Mouse (Mus musculus) heart, embryonic 12.5 days (tissue): ENCODE data around the gene Gdf10. TPM values are rescaled to one million over a fixed set of nuclear protein-coding genes. Genes with fewer than 3 reads are reported as not detected.

ENCODE experiments used
- ATAC-seq: fragments of 200-750 bp; cut with Nextera tagmentation; 2 replicates; pipeline ENCODE4 v1.8.0; 2017; ENCODE audit warnings: moderate TSS enrichment, moderate library complexity; ENCODE audit not compliant: insufficient number of reproducible peaks, low FRiP score
- H3K27ac ChIP-seq: fragments of 300-500 bp; sonication (generic); 2 replicates; pipeline ENCODE4 v1.5.1; 2016; ENCODE audit warnings: mild to moderate bottlenecking, moderate library complexity; ENCODE audit not compliant: poor library complexity, severe bottlenecking
- H3K27me3 ChIP-seq: fragments of 300-500 bp; sonication (generic); replicated peaks from 2 replicates; pipeline ENCODE4 v1.6.1; 2016; ENCODE audit warnings: mild to moderate bottlenecking, moderate library complexity
- H3K36me3 ChIP-seq: fragments of 300-500 bp; sonication (generic); 2 replicates; pipeline ENCODE4 v1.6.1; 2016; ENCODE audit warnings: mild to moderate bottlenecking, moderate library complexity
- H3K4me1 ChIP-seq: fragments of 300-500 bp; sonication (generic); replicated peaks from 2 replicates; pipeline ENCODE4 v1.6.1; 2016; ENCODE audit warnings: mild to moderate bottlenecking
- H3K4me2 ChIP-seq: fragments of 300-500 bp; sonication (generic); 2 replicates; pipeline ENCODE4 v1.6.1; 2016; ENCODE audit warnings: mild to moderate bottlenecking, moderate library complexity
- H3K4me3 ChIP-seq: fragments of 300-500 bp; sonication (generic); 2 replicates; pipeline ENCODE4 v1.5.1; 2016; ENCODE audit warnings: mild to moderate bottlenecking
- H3K9ac ChIP-seq: fragments of 300-500 bp; sonication (generic); 2 replicates; pipeline ENCODE4 v1.6.1; 2016; ENCODE audit warnings: mild to moderate bottlenecking, moderate library complexity
- H3K9me3 ChIP-seq: fragments of 300-500 bp; sonication (generic); replicated peaks from 2 replicates; pipeline ENCODE4 v1.6.1; 2016; ENCODE audit warnings: mild to moderate bottlenecking, moderate library complexity
- WGBS: fragments of 180-500 bp; shearing (Covaris S2); methylation state at CpG from one replicate; pipeline ENCODE4 v1.1.7; 2016; 5-methylcytosine and 5-hydroxymethylcytosine counted together
- polyA plus RNA-seq: library from polyadenylated mRNA; unstranded; fragments of >200 nt; fragmentation: Nextera tagmentation; extraction: Ambion mirVana; gene quantifications from 2 replicates; pipeline ENCODE4 v1.2.1, GENCODE M21; 2016

Gdf10 gene
- polyA plus RNA-seq, 1 experiment from 2014 or later: 1.3 TPM

DNA sequence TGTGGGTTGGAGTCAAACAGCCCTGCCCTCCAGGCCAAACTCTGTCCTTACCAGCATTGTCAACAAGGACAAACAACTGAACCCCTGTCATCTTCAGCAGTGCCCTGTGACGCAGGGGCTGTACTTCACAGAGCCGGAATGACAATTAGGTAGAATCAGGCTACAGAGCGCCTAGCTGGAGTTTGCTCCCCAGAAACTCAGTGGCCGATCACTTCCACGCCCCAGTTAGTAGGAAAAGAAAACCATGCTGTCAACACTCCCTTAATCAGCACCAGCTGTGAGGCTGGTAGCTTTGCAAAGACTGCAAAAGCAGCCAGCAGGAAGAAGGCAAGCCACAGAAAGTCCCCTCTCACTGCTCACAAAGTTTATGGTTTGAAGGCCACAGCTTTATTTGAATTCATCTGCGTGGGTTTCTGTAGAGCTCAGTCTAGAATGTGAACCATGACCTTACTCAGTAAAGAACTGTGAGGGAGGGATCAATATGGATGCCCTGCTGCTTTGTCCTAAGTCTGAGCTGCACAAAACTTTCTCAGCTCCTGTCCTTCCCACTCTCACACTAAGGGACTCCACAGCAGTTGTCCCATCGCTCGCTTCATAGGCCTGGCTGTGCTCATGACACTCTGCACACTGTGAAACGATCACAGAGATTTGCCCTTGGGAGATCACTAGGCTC is 26.6 kb upstream of the Gdf10 start:
- Histone ChIP-seq H3K27me3 (peaks cover 15% of the 10 kb centered on the region; the same call in 1 of the 2 replicates), H3K4me3 (no peak overlapping the region), H3K27ac (no peak overlapping the region), H3K9me3 (no peaks in the 10 kb centered on the region), H3K4me2 (no peak overlapping the region), H3K4me1 (peaks cover 14% of the 10 kb centered on the region), H3K36me3 (no peaks in the 10 kb centered on the region), H3K9ac (no peak overlapping the region)
- ATAC-seq: no peak
- WGBS: 19% methylated on average over 9 of the region's 9 CpGs

DNA sequence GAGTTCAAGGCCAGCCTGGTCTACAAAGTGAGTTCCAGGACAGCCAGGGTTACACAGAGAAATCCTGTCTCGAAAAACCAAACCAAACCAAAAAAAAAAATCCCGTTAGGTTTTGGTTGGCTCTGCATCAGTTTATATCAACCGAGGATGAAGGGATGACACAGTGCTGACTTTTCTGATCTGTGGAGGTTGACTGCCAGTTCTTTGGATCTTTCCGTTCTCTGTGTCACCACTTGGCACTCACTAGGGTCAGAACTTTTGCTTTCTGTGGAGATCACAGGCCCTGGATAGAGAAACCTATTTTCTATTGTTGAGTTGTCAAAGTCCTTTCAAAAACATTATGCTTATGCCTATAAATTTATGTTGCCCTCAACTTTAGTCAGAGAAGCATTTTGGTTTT is 20.6 kb upstream of the Gdf10 start:
- no peak overlapping the region for H3K4me2 ChIP-seq
- ATAC-seq: no peak
- no peaks in the 10 kb centered on the region for H3K36me3 ChIP-seq
- WGBS: 80% methylated on average over 4 of the region's 4 CpGs
- H3K27ac ChIP-seq: no peak overlapping the region
- no peaks in the 10 kb centered on the region for H3K9me3 ChIP-seq
- 0 out of 2 replicates have a peak, but pooled peaks cover 12% of the 10 kb centered on the region for H3K27me3 ChIP-seq
- no peak overlapping the region for H3K9ac ChIP-seq
- no peak overlapping the region for H3K4me3 ChIP-seq
- H3K4me1 ChIP-seq: 0 out of 2 replicates have a peak, but pooled peaks cover under 1% of the 10 kb centered on the region

DNA sequence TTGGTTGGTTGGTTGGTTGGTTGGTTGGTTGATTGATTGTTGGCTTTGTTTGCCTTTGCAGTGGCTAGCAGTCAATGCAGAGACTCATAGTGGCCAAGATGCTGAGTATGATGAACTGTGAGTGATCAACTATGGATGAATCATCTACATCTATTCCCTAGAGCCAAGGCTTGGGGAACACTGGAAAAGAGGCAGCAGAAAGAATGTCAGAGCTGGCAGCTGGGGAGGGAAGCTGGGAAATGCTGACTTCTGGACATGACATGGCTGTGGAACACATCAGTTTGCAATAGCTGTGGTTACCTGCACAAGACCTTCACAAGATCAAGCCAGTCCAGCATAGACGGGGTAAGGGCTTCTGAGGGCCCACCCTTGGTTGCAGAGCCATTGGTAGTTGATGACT is 20.2 kb upstream of the Gdf10 start:
- H3K27me3 ChIP-seq: 0 out of 2 replicates have a peak, but pooled peaks cover 12% of the 10 kb centered on the region
- H3K4me2 ChIP-seq: no peak overlapping the region
- no peak for ATAC-seq
- H3K27ac ChIP-seq: no peak overlapping the region
- H3K36me3 ChIP-seq: no peaks in the 10 kb centered on the region
- 71% methylated on average over 1 of the region's 1 CpGs for WGBS
- no peaks in the 10 kb centered on the region for H3K9me3 ChIP-seq
- no peak overlapping the region for H3K4me3 ChIP-seq
- H3K4me1 ChIP-seq: peaks cover 4% of the 10 kb centered on the region; the same call in 1 of the 2 replicates
- no peak overlapping the region for H3K9ac ChIP-seq

DNA sequence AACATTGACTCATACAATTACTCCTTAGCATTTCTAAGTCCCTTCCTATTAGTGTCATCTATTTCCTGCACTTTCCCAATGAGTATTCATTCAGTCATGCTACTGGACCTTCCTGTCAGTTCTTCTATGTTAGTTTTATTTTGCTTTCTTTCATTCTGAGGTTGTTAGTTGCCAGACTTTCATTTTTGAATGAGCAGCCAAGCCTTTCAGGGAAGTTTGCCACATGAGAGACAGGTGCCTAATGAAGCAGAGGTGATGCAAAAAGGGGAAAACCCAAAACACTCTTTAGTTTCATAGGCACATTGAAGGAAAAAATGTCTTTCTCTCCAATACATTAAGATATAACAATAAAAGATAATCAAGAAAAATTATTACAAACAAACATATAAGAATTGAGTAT is 18.5 kb upstream of the Gdf10 start:
- Histone ChIP-seq H3K27ac (no peak overlapping the region), H3K9ac (no peak overlapping the region), H3K4me2 (no peak overlapping the region), H3K4me1 (peaks cover 6% of the 10 kb centered on the region; the same call in 1 of the 2 replicates), H3K27me3 (peaks cover 12% of the 10 kb centered on the region; the same call in 1 of the 2 replicates), H3K9me3 (no peaks in the 10 kb centered on the region), H3K36me3 (no peaks in the 10 kb centered on the region), H3K4me3 (no peak overlapping the region)
- ATAC-seq: no peak

DNA sequence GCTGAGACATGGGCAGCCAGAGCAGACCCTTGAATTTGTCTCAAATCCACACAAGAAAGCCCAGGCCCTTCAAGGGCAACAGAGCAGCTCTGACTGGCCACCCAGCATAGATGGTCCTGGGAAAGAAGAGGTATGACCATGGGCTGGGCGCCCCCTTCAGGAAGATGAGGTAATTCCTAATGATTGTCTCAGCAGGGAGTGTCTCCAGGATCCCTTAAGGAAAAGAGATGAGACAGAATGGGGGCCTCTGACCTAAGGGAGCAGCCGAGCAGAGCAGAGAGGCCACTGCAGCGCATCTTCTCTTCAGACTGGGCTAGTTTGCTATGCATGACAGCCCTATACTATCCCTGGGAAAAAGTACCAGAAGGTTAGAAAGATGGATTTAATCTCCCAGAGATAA is 9.7 kb upstream of the Gdf10 start:
- no peak overlapping the region for H3K9ac ChIP-seq
- peaks cover 32% of the 10 kb centered on the region for H3K27me3 ChIP-seq
- no peaks in the 10 kb centered on the region for H3K4me1 ChIP-seq
- H3K36me3 ChIP-seq: no peaks in the 10 kb centered on the region
- H3K9me3 ChIP-seq: no peaks in the 10 kb centered on the region
- H3K4me3 ChIP-seq: no peak overlapping the region
- H3K4me2 ChIP-seq: no peak overlapping the region
- WGBS: 20% methylated on average over 3 of the region's 3 CpGs
- ATAC-seq: no peak
- H3K27ac ChIP-seq: no peak overlapping the region

DNA sequence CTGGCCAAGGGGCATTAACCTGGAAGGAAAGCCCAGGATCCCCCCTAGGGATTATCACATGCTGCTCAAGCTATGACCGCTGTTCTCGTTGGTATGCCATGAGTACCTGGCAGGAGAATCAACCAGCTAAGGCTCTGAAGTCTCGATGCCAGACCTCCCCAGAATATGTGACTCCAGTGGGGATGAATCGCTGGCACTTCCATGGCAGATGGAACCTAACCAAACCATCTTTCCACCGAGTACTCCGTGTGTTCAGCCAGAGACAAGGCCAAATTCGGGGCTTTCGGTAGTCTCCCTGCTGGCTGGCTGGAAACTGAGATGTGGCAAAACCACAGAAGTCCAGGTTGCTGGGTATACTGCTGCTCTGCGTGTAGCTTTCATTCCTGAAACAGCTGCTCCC is 9.2 kb upstream of the Gdf10 start:
- H3K4me1 ChIP-seq: no peaks in the 10 kb centered on the region
- H3K9ac ChIP-seq: no peak overlapping the region
- H3K36me3 ChIP-seq: no peaks in the 10 kb centered on the region
- no peak overlapping the region for H3K27ac ChIP-seq
- ATAC-seq: no peak
- H3K4me2 ChIP-seq: no peak overlapping the region
- H3K4me3 ChIP-seq: no peak overlapping the region
- WGBS: 81% methylated on average over 9 of the region's 9 CpGs
- H3K27me3 ChIP-seq: peaks cover 33% of the 10 kb centered on the region
- H3K9me3 ChIP-seq: no peaks in the 10 kb centered on the region

DNA sequence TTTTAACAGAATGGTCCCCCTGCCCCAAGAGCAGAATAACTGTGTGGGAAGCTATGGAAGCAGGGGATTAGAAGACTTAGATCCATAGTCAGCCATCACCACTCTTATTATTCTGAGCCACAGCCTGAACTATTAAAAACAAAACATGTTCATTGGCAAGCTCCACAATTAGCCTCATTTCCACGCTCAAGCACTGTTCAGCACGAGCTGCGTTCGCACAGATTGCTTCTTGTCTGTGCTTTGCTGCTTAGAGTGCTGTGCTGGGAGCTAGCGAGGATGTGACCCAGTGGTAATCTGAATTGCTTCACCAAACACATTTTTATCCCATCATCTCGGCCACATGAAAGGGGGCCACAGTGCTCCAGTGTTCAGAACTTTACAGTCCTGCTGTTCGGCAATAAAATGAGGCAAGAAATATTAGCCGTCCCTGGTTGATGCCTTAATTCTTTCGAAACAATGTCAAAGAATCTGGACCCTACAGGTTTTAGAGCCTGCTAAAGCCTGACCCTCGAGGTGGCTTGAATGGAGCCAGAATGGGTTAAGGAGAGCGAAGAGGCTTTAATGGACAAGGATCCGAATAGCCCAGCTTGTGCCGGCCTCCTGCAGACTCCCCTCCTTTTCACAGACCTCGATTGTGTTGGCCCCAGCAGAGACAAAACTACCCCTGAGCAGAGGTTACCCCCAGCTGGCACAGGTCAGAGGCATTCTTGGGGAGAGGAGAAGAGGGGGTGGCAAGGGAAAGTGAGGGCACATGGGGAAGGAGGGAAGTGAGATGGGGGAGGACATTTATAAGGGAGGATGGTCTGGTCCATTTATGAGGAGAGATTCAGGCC is 2.4 kb upstream of the Gdf10 start:
- 57% methylated on average over 14 of the region's 14 CpGs for WGBS
- ATAC-seq: no peak
- H3K36me3 ChIP-seq: no peaks in the 10 kb centered on the region
- H3K9me3 ChIP-seq: no peaks in the 10 kb centered on the region
- H3K27ac ChIP-seq: no peak overlapping the region
- H3K9ac ChIP-seq: no peak overlapping the region
- peaks cover 82% of the 10 kb centered on the region for H3K27me3 ChIP-seq
- no peak overlapping the region for H3K4me2 ChIP-seq
- 0 out of 2 replicates have a peak, but pooled peaks cover 4% of the 10 kb centered on the region for H3K4me1 ChIP-seq
- no peak overlapping the region for H3K4me3 ChIP-seq

DNA sequence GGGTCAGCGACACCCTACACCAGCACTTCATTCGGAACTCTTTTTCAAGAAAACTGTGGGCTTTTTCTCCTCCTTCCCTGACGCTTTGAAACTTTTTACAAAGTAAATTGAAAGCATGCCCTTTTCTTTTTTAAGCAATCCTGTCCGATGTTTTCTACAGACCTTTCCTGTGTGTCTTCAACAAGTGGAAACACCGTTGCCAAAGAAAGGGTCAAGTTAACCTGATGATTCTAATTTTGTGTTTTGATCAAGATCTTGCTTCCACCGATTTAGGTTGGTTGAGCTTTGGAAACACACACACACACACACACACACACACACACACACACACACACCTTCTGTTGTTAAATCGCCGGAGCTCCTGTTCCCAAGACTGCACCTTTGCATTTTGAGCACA is 618 bp upstream of the Gdf10 start:
- Histone ChIP-seq H3K27me3 (peaks cover 86% of the 10 kb centered on the region), H3K4me3 (peak overlapping the region; percentile 61), H3K36me3 (no peaks in the 10 kb centered on the region), H3K9me3 (no peaks in the 10 kb centered on the region), H3K9ac (peak overlapping the region; percentile 60; the same call in 1 of the 2 replicates), H3K4me1 (0 out of 2 replicates have a peak, but pooled peaks cover 4% of the 10 kb centered on the region), H3K27ac (no peak overlapping the region), H3K4me2 (peak overlapping the region; percentile 98)
- no peak for ATAC-seq
- 18% methylated on average over 8 of the region's 8 CpGs for WGBS

DNA sequence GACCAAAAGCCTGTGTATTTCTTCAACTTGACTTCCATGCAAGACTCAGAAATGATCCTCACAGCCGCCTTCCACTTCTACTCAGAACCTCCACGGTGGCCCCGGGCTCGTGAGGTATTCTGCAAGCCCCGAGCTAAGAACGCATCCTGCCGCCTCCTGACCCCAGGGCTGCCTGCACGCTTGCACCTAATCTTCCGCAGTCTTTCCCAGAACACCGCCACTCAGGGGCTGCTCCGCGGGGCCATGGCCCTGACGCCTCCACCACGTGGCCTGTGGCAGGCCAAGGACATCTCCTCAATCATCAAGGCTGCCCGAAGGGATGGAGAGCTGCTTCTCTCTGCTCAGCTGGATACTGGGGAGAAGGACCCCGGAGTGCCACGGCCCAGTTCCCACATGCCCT is 8.5 kb downstream of the Gdf10 start:
- Histone ChIP-seq H3K4me2 (no peak overlapping the region; the same call in 1 of the 2 replicates), H3K36me3 (no peaks in the 10 kb centered on the region), H3K27ac (no peak overlapping the region), H3K4me3 (no peak overlapping the region), H3K27me3 (peaks cover 85% of the 10 kb centered on the region), H3K9ac (no peak overlapping the region), H3K9me3 (no peaks in the 10 kb centered on the region), H3K4me1 (no peaks in the 10 kb centered on the region)
- ATAC-seq: no peak
- WGBS: 36% methylated on average over 17 of the region's 17 CpGs

DNA sequence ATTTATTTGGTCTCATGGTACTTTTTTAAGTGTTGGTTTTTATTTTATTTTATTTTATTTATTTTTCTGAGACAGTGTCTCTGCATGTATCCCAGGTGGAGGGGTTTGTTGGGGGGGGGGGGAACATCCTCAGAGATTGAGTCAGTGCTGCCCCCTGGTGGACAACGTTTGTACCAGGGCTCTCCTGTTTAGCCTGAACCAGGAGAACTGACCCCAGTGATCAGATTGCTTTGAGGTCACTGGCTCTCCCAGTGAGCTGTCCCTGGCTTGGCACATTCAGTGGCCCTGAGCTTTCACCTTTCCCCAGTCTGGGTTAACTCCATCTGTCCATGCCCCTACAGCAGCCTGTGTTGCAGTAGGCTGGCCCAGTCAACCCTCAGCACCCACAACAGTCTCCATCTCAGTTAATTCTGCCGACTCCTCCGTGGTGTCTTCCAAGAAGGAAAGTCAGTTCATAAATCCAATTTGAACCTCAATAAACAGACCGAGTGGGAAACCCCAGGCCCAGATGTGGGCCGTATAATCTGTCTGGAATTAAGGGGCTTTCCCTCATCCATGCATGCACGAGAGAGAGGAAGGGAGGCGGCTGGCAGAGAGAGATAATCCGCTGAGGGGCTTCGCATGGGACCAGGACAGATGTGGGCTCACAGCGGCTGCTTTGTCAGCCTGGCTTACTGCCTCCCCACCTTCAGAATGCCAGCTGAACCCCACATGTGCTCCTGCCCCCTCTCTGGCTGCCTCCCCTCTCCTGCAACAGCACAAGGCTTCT is 9.7 kb downstream of the Gdf10 start:
- Histone ChIP-seq H3K27me3 (peaks cover 77% of the 10 kb centered on the region), H3K36me3 (no peaks in the 10 kb centered on the region), H3K9ac (no peak overlapping the region), H3K4me1 (no peaks in the 10 kb centered on the region), H3K27ac (no peak overlapping the region), H3K4me3 (no peak overlapping the region), H3K9me3 (no peaks in the 10 kb centered on the region), H3K4me2 (no peak overlapping the region)
- WGBS: 56% methylated on average over 10 of the region's 10 CpGs
- ATAC-seq: no peak

DNA sequence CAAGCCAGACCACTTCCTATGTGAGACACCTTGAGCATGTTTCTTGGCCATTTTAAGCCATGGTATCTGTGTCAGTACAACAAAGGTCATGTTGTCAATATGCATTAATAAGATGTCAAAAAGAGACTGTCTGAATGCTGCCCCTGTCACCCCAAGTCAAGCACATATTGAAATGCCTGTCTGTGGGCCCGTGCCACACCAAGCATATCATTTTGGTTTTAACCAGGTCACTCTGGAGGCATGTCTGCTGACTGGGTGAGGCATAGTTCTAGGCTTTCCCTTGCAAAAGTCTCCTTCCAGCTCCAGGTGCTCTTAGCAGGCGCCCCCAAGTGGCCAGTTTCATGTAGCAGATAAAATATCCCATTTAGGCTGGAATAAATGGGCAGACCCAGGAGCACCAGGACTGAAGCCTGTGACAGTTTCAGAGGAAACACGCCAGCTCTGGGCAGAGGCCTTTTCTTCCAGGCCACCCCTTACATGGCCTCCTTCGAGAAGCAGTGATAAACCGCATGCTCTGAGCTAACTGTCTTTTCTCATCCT is 10.5 kb downstream of the Gdf10 start:
- H3K36me3 ChIP-seq: no peaks in the 10 kb centered on the region
- H3K9ac ChIP-seq: no peak overlapping the region
- H3K4me1 ChIP-seq: no peaks in the 10 kb centered on the region; the same call in 1 of the 2 replicates
- no peak overlapping the region for H3K4me3 ChIP-seq
- no peak overlapping the region for H3K27ac ChIP-seq
- H3K27me3 ChIP-seq: peaks cover 70% of the 10 kb centered on the region
- H3K4me2 ChIP-seq: no peak overlapping the region
- WGBS: 34% methylated on average over 5 of the region's 5 CpGs
- no peak for ATAC-seq
- H3K9me3 ChIP-seq: no peaks in the 10 kb centered on the region
